Comparison of ENCODE assay signal across 25 mouse cellular contexts in the genomic region with DNA sequence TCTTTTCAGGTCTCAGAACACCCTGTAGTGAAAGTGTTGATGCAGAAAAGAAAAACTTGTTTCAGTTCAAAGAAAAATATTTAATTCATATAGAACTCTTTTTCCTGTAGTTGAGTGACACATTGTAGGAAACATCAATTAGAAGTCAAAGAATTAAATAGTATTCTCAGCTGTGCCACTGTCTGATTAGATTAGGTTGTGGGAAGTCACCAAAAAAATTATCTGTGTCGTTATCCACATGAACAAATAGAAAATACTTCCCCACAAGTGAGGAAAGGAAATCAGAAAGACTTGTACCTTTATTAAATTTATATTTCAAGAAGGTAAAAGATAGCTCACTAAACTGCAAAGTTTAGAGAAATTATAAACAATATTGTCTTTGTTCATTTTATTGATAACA.
"Had no signal": no experiment of that assay in that cellular context is flagged by ENCODE, and none has a peak within 500 bp of the region (broad histone marks: within the 10 kb centered on the region; RNA-seq: fewer than 3 reads in every experiment).

No protein-coding gene starts in this region.

- H3K27me3 ChIP-seq: embryonic facial prominence, embryonic 12.5 days; embryonic facial prominence, embryonic 13.5 days; embryonic facial prominence, embryonic 15.5 days; forebrain, embryonic 12.5 days; forebrain, embryonic 13.5 days; forebrain, embryonic 15.5 days had no signal

- H3K4me1 ChIP-seq: embryonic facial prominence, embryonic 10.5 days; embryonic facial prominence, embryonic 12.5 days; embryonic facial prominence, embryonic 13.5 days; embryonic facial prominence, embryonic 15.5 days; forebrain, embryonic 10.5 days; forebrain, embryonic 12.5 days; forebrain, embryonic 13.5 days; forebrain, embryonic 15.5 days had no signal

- H3K36me3 ChIP-seq: embryonic facial prominence, embryonic 10.5 days; embryonic facial prominence, embryonic 12.5 days; embryonic facial prominence, embryonic 13.5 days; embryonic facial prominence, embryonic 15.5 days; forebrain, embryonic 10.5 days; forebrain, embryonic 12.5 days; forebrain, embryonic 15.5 days had no signal

- H3K9me3 ChIP-seq: embryonic facial prominence, embryonic 10.5 days; embryonic facial prominence, embryonic 12.5 days; embryonic facial prominence, embryonic 13.5 days; embryonic facial prominence, embryonic 15.5 days; forebrain, embryonic 10.5 days; forebrain, embryonic 12.5 days; forebrain, embryonic 13.5 days; forebrain, embryonic 15.5 days had no signal

- H3K9ac ChIP-seq: embryonic facial prominence, embryonic 12.5 days; embryonic facial prominence, embryonic 13.5 days; embryonic facial prominence, embryonic 15.5 days; forebrain, embryonic 12.5 days; forebrain, embryonic 13.5 days; forebrain, embryonic 15.5 days; forebrain, postnatal 0 days had no signal

- DNase-seq: cerebellum, adult 9-10 months; cerebellum, adult 9-11 months; cerebellum, postnatal 10 days; cerebellum, postnatal 14 days; cerebellum, postnatal 25 days; cerebellum, postnatal 36 days; embryo, embryonic 11 days; forebrain, postnatal 0 days; gastrocnemius, adult 2 months; gastrocnemius, postnatal 10 days; gastrocnemius, postnatal 14 days; gastrocnemius, postnatal 25 days; gastrocnemius, postnatal 36 days; heart, adult 11 months; heart, adult 18-20 months; heart, adult 2 months had no signal

- H3K27ac ChIP-seq: embryonic facial prominence, embryonic 10.5 days; embryonic facial prominence, embryonic 12.5 days; embryonic facial prominence, embryonic 13.5 days; embryonic facial prominence, embryonic 15.5 days; forebrain, embryonic 10.5 days; forebrain, embryonic 12.5 days; forebrain, embryonic 13.5 days; forebrain, embryonic 15.5 days; gastrocnemius, adult 2 months; heart, adult 2 months had no signal

- H3K4me3 ChIP-seq: embryonic facial prominence, embryonic 10.5 days; embryonic facial prominence, embryonic 12.5 days; embryonic facial prominence, embryonic 13.5 days; embryonic facial prominence, embryonic 15.5 days; erythroblast, embryonic 14.5 days; forebrain, embryonic 10.5 days; forebrain, embryonic 12.5 days; forebrain, embryonic 13.5 days; forebrain, embryonic 15.5 days; gastrocnemius, adult 2 months; heart, adult 2 months had no signal
